Mouse (Mus musculus): Measurements from ENCODE around the gene 2200002D01Rik. TPM values are rescaled to one million over a fixed set of nuclear protein-coding genes. Genes with fewer than 3 reads are reported as not detected.

Gene 2200002D01Rik
- total and polyA plus RNA-seq, 2 experiments from 2014 or later = 0.42 to 14.0 TPM

DNA sequence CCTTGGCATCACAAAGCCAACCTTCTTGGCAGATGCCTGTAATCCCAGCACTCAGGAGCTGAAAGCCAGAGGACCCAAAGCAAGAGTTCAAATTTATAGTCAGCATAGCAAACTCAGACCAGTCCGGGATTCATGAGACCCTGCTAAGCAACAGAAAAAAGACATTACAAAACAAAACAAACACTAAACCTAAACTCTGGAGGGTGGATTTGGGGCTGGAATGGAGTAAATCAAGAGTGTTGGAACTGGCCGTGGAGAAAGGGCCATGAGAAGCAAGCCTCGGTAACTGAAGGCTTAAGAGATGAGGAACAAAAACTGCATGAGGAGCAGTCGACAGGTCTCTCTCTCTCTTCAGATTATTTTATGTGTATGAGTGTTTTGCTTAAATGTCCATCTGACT is 35.6 kb upstream of the 2200002D01Rik start:
- ATAC-seq (ENCODE audit: insufficient read depth, low read depth) (no peak), DNase-seq (ENCODE audit: low spot score) (no peak)
- H3K27me3 ChIP-seq (ENCODE audit: control insufficient read depth, insufficient read depth, low read length) = no peaks in the 10 kb centered on the region; the same call in 1 of the 2 replicates
- no peak overlapping the region for H3K4me3 ChIP-seq (ENCODE audit: low read depth, low read length)
- H3K27ac ChIP-seq (ENCODE audit: low read depth) = no peak overlapping the region
- H3K4me2 ChIP-seq (ENCODE audit: low read depth, low read length) = no peak overlapping the region
- H3K4me1 ChIP-seq (ENCODE audit: control insufficient read depth, insufficient read depth) = peaks cover 22% of the 10 kb centered on the region
- 74% methylated on average over 4 of the region's 4 CpGs for whole genome bisulfite sequencing
- H3K9ac ChIP-seq (replicated peaks; ENCODE audit: low read depth, low read length) = no peak overlapping the region
- no peak for TF ChIP-seq EP300 (IDR thresholded peaks at IDR 0.05; ENCODE audit: low read depth)
- TF ChIP-seq CTCF (IDR thresholded peaks at IDR 0.05; ENCODE audit: low read depth) = no peak
- no peaks in the 10 kb centered on the region for H3K9me3 ChIP-seq (replicated peaks; ENCODE audit: control insufficient read depth, low read length)
- no peaks in the 10 kb centered on the region for H3K36me3 ChIP-seq (replicated peaks; ENCODE audit: control insufficient read depth, insufficient read depth, low read length)

DNA sequence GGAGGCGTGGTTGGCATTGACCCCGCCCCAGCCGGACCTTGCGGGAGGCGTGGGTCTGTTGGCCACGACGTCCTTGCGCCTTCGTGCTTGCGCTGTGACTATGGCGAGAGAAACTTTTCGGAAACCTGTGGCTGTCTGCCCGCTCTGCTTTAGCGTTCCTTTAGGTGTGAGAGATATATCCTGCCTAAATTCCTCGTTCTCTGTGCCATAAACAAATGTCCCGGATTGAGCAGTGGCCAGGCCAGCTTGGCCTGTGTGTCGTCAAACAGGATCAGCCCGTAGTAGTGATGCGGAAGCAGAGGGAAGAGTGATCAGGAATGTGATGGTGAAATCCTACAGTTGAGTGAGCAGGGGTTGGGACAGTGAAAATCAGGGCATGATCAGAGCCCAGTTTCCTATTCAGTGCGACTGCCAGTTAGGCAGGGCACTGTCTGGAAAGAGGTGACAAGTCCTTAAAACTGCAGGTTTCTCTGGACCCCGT is 33.8 kb upstream of the 2200002D01Rik start:
- 12% methylated on average over 21 of the region's 21 CpGs for WGBS
- DNase-seq (ENCODE audit: low spot score) = no peak
- Histone ChIP-seq H3K4me3 (ENCODE audit: low read depth, low read length) (peak overlapping the region; percentile 66), H3K9me3 (replicated peaks; ENCODE audit: control insufficient read depth, low read length) (no peaks in the 10 kb centered on the region), H3K4me1 (ENCODE audit: control insufficient read depth, insufficient read depth) (peaks cover 20% of the 10 kb centered on the region), H3K27me3 (ENCODE audit: control insufficient read depth, insufficient read depth, low read length) (no peaks in the 10 kb centered on the region; the same call in 1 of the 2 replicates), H3K27ac (ENCODE audit: low read depth) (no peak overlapping the region), H3K36me3 (replicated peaks; ENCODE audit: control insufficient read depth, insufficient read depth, low read length) (no peaks in the 10 kb centered on the region), H3K4me2 (ENCODE audit: low read depth, low read length) (peak overlapping the region; percentile 97), H3K9ac (replicated peaks; ENCODE audit: low read depth, low read length) (peak overlapping the region; percentile 69)
- TF ChIP-seq CTCF (IDR thresholded peaks at IDR 0.05; ENCODE audit: low read depth) = no peak
- TF ChIP-seq EP300 (IDR thresholded peaks at IDR 0.05; ENCODE audit: low read depth) = no peak
- ATAC-seq (ENCODE audit: insufficient read depth, low read depth) = peak; percentile 9; the same call in 1 of the 2 replicates

DNA sequence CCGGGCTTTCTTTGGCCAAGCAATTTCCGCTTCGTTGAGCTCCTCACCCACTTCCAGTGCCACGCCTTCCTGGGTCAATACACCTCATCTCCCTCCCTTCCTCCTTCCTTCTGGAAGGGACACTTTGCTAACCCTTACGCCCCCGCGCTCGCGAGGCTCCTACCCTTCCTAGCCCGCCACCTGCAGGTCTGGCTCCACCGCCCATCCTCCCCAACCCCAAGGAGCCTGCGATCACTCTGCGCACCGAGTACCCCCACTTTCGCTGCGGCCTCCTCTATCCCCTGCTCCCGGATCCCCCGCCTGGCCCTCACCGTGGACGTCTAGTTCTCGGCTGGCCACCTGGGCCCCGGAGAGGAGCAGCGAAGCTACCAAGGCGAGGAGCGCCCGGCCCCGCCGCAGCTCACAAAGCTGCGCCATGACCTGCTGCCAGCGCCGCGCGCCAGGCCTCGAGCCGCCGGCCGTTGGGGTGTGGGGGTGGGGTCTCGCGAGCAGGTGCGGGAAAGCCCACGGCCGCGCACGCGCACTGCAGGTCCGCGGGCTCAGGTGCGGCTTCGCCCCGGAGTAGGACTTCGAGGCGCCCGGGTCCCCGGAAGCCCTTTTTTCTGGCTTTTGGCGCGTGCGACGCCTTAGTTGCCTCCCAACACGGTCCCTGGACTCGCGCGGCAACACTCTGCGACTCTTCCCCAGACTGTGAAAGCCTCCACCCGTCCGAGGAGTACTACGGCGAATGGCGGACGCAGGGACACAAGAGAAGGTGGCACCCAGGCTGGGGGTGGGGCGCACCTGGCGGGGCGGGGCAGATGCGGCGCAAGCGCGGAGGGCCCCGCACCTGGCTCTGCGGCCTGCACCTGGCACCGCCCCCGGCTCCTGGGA is 33.2 kb upstream of the 2200002D01Rik start, which contains the start of gene Spint2:
Spint2 (minus strand) TSS at position 712 of the 873 bp plus-strand sequence.
- TF ChIP-seq CTCF (IDR thresholded peaks at IDR 0.05; ENCODE audit: low read depth) (peak; percentile 28), EP300 (IDR thresholded peaks at IDR 0.05; ENCODE audit: low read depth) (no peak)
- H3K27ac ChIP-seq (ENCODE audit: low read depth) = peak within 1 kb of the TSS; percentile 78
- H3K4me1 ChIP-seq (ENCODE audit: control insufficient read depth, insufficient read depth) = peaks cover 27% of the 10 kb centered on the region
- under 1% methylated on average over 80 of the region's 80 CpGs for WGBS
- H3K27me3 ChIP-seq (ENCODE audit: control insufficient read depth, insufficient read depth, low read length) = no peaks in the 10 kb centered on the region; the same call in 1 of the 2 replicates
- peak within 1 kb of the TSS; percentile 66 for H3K4me3 ChIP-seq (ENCODE audit: low read depth, low read length)
- peak within 1 kb of the TSS; percentile 97 for H3K4me2 ChIP-seq (ENCODE audit: low read depth, low read length)
- ATAC-seq (ENCODE audit: insufficient read depth, low read depth) (peak; percentile 70), DNase-seq (ENCODE audit: low spot score) (peak; percentile 28)
- H3K9ac ChIP-seq (replicated peaks; ENCODE audit: low read depth, low read length) = peak within 1 kb of the TSS; percentile 69
- H3K36me3 ChIP-seq (replicated peaks; ENCODE audit: control insufficient read depth, insufficient read depth, low read length) = no peaks in the 10 kb centered on the region
- no peaks in the 10 kb centered on the region for H3K9me3 ChIP-seq (replicated peaks; ENCODE audit: control insufficient read depth, low read length)

DNA sequence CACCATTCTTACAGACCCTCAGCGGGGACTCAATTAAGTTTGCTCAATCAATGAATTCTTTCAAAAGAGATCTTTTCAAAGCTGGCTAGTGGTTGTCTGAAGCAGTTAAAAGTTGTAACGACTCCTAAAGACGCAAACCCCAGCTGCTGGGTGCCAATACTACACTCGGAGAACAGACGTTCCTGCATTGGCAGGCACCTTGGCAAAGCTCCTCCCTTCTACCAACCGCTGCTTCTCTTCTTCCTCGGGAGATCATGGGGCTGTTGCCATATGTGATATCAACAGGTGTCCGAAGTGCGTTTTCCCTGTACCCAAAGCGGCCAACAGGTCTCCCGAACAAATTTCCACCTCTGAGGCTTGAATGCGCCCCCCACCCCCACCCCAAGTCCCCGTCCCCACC is 32.5 kb upstream of the 2200002D01Rik start:
- peak overlapping the region; percentile 97 for H3K4me2 ChIP-seq (ENCODE audit: low read depth, low read length)
- H3K27me3 ChIP-seq (ENCODE audit: control insufficient read depth, insufficient read depth, low read length) = no peaks in the 10 kb centered on the region; the same call in 1 of the 2 replicates
- peaks cover 27% of the 10 kb centered on the region for H3K4me1 ChIP-seq (ENCODE audit: control insufficient read depth, insufficient read depth)
- WGBS = 17% methylated on average over 13 of the region's 13 CpGs
- H3K9ac ChIP-seq (replicated peaks; ENCODE audit: low read depth, low read length) = peak overlapping the region; percentile 69
- no peaks in the 10 kb centered on the region for H3K9me3 ChIP-seq (replicated peaks; ENCODE audit: control insufficient read depth, low read length)
- peak overlapping the region; percentile 78; the same call in 1 of the 2 replicates for H3K27ac ChIP-seq (ENCODE audit: low read depth)
- H3K4me3 ChIP-seq (ENCODE audit: low read depth, low read length) = peak overlapping the region; percentile 66
- no peak for ATAC-seq (ENCODE audit: insufficient read depth, low read depth)
- no peak for DNase-seq (ENCODE audit: low spot score)
- TF ChIP-seq EP300 (IDR thresholded peaks at IDR 0.05; ENCODE audit: low read depth) (no peak), CTCF (IDR thresholded peaks at IDR 0.05; ENCODE audit: low read depth) (no peak)
- no peaks in the 10 kb centered on the region for H3K36me3 ChIP-seq (replicated peaks; ENCODE audit: control insufficient read depth, insufficient read depth, low read length)

DNA sequence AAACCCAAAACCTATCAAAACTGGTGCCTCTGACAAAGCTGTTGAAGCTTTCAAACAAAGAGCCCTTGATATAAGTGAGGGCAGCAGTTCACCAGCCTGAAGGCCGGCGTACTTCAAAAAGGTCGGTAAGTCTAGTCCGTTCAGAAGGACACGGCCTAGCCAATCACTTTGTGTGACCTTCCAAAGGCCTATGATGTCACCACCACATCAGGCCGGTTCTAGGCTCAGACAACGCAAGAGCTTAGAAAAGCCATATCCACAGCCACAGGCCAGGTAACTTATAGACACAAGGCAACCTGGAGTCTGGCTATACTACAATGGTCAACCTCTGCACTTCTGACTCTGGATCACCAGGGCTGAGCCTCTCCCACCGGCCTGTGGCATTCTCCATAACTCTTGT is 31.7 kb upstream of the 2200002D01Rik start:
- Histone ChIP-seq H3K27me3 (ENCODE audit: control insufficient read depth, insufficient read depth, low read length) (no peaks in the 10 kb centered on the region; the same call in 1 of the 2 replicates), H3K27ac (ENCODE audit: low read depth) (peak overlapping the region; percentile 1; the same call in 1 of the 2 replicates), H3K4me3 (ENCODE audit: low read depth, low read length) (no peak overlapping the region), H3K4me1 (ENCODE audit: control insufficient read depth, insufficient read depth) (peaks cover 27% of the 10 kb centered on the region), H3K9me3 (replicated peaks; ENCODE audit: control insufficient read depth, low read length) (no peaks in the 10 kb centered on the region), H3K36me3 (replicated peaks; ENCODE audit: control insufficient read depth, insufficient read depth, low read length) (no peaks in the 10 kb centered on the region), H3K4me2 (ENCODE audit: low read depth, low read length) (peak overlapping the region; percentile 97; the same call in 1 of the 2 replicates), H3K9ac (replicated peaks; ENCODE audit: low read depth, low read length) (no peak overlapping the region; the same call in 1 of the 2 replicates)
- 30% methylated on average over 8 of the region's 8 CpGs for WGBS
- TF ChIP-seq EP300 (IDR thresholded peaks at IDR 0.05; ENCODE audit: low read depth) (no peak), CTCF (IDR thresholded peaks at IDR 0.05; ENCODE audit: low read depth) (no peak)
- DNase-seq (ENCODE audit: low spot score) = no peak
- 0 out of 2 replicates have a peak, but pooled peaks have one; percentile 22 for ATAC-seq (ENCODE audit: insufficient read depth, low read depth)
